Mouse (Mus musculus) midbrain, embryonic 11.5 days (tissue): ENCODE measurements around the gene Arhgef28. TPM values are rescaled to one million over a fixed set of nuclear protein-coding genes. Genes with fewer than 3 reads are reported as not detected.

Experiments
- ATAC-seq: fragments of 200-750 bp; cut with Nextera tagmentation; 2 replicates; pipeline ENCODE4 v1.8.0; 2017; ENCODE audit warnings: moderate TSS enrichment, moderate library complexity; ENCODE audit not compliant: low FRiP score
- DNase-seq: peaks from one replicate; pipeline ENCODE4 v3.0.0; 2015; ENCODE audit warnings: low spot score; ENCODE audit errors: missing footprints
- H3K27ac ChIP-seq: fragments of 300-500 bp; sonication (generic); 2 replicates; pipeline ENCODE4 v1.5.1; 2014; ENCODE audit warnings: low read depth, low read length
- H3K27me3 ChIP-seq: fragments of 300-500 bp; sonication (generic); 2 replicates; pipeline ENCODE4 v1.6.1; 2014; ENCODE audit warnings: mild to moderate bottlenecking, low read length, moderate library complexity, mixed read lengths; ENCODE audit not compliant: control insufficient read depth, insufficient read depth
- H3K36me3 ChIP-seq: fragments of 300-500 bp; sonication (generic); 2 replicates; pipeline ENCODE4 v1.6.1; 2014; ENCODE audit warnings: mild to moderate bottlenecking, low read length, moderate library complexity, mixed read lengths; ENCODE audit not compliant: control insufficient read depth, insufficient read depth
- H3K4me1 ChIP-seq: fragments of 300-500 bp; sonication (generic); 2 replicates; pipeline ENCODE4 v1.6.1; 2014; ENCODE audit warnings: low read length; ENCODE audit not compliant: control insufficient read depth, insufficient read depth
- H3K4me2 ChIP-seq: fragments of 300-500 bp; sonication (generic); 2 replicates; pipeline ENCODE4 v1.6.1; 2014; ENCODE audit warnings: mild to moderate bottlenecking, moderate library complexity
- H3K4me3 ChIP-seq: fragments of 300-500 bp; sonication (generic); 2 replicates; pipeline ENCODE4 v1.5.1; 2014; ENCODE audit warnings: low read depth, low read length
- H3K9ac ChIP-seq: fragments of 300-500 bp; sonication (generic); 2 replicates; pipeline ENCODE4 v1.6.1; 2014; ENCODE audit warnings: low read length
- H3K9me3 ChIP-seq: fragments of 300-500 bp; sonication (generic); 2 replicates; pipeline ENCODE4 v1.6.1; 2016; ENCODE audit warnings: low read length; ENCODE audit not compliant: control insufficient read depth
- WGBS: fragments of 180-500 bp; shearing (Covaris S2); extraction: QIAGEN DNeasy Blood & Tissue Kit; methylation state at CpG from one replicate; pipeline ENCODE4 v1.1.7; 2014; 5-methylcytosine and 5-hydroxymethylcytosine counted together
- polyA plus RNA-seq: library from polyadenylated mRNA; unstranded; fragments of >200 nt; fragmentation: Nextera tagmentation; extraction: Ambion mirVana; gene quantifications from 2 replicates; pipeline ENCODE4 v1.2.1, GENCODE M21; 2014

Arhgef28 gene
- polyA plus RNA-seq, 1 experiment from 2014 or later: 6.7 TPM

DNA sequence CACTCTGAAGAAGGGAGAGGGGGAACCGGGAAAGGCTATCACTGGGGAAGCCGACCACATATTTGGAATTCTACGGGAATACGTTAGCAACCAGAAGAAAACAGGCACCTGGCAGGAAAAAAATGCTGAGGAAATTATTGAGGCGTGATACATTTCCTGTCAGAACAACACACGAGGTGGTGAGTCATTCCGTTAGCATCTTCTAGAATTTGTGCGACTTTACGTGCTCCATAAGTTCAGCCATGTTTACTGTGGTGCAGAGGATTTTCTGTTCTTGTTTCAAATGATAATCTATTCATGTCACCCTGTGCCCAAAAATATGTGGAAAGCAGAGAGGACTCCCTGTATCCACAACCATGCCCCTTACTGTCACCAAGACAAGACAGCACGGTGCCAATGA, 13.6 kb downstream of the Arhgef28 start:
- no peaks in the 10 kb centered on the region for H3K36me3 ChIP-seq
- H3K4me1 ChIP-seq: no peaks in the 10 kb centered on the region
- no peak overlapping the region for H3K27ac ChIP-seq
- no peak overlapping the region for H3K4me2 ChIP-seq
- no peak overlapping the region for H3K9ac ChIP-seq
- peak; percentile 79 for DNase-seq
- no peak for ATAC-seq
- WGBS: 76% methylated on average over 10 of the region's 10 CpGs
- H3K9me3 ChIP-seq: no peaks in the 10 kb centered on the region
- no peak overlapping the region for H3K4me3 ChIP-seq
- no peaks in the 10 kb centered on the region for H3K27me3 ChIP-seq

DNA sequence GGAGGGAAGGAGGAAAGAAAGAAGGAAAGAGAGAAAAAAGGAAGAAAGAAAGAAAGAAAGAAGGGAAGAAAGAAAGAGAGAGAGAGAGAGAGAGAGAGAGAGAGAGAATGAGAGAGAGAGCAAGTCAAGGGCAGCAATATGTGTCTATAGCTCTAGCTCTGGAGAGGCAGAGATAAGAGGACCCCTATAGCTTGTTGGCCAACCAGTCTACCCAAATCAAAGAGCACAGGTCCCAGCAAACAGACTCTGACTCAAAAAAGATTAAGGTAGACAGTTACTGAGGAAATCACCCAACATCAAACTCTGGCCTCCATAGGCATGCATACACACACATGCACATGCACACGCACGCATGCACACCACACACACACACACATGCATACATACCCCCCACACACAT, 17.7 kb downstream of the Arhgef28 start:
- no peaks in the 10 kb centered on the region for H3K9me3 ChIP-seq

DNA sequence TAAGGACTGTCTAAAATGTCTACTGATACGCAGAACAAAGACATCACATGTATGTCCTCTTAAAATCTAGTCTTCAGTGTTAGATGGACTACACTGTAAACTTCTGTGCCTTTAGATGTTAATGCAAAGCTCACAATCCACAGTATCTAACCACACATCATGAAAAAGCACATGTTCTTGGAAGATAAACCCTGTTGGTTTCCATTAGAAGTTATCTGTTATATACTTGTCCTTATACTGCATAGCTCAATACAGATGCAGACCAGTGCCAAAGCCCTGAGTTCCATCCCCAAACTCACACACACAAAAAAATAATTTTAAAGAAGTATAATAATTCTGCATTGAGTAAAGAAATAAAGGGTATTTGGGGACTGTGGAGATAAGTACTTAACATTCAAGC, 18.3 kb downstream of the Arhgef28 start:
- no peaks in the 10 kb centered on the region for H3K9me3 ChIP-seq
- DNase-seq (no peak), ATAC-seq (no peak)
- H3K9ac ChIP-seq: no peak overlapping the region
- H3K36me3 ChIP-seq: no peaks in the 10 kb centered on the region
- H3K4me3 ChIP-seq: no peak overlapping the region
- H3K27ac ChIP-seq: no peak overlapping the region
- WGBS: 91% methylated on average over 1 of the region's 1 CpGs
- no peaks in the 10 kb centered on the region; the same call in 1 of the 2 replicates for H3K27me3 ChIP-seq
- no peaks in the 10 kb centered on the region; the same call in 1 of the 2 replicates for H3K4me1 ChIP-seq
- no peak overlapping the region for H3K4me2 ChIP-seq

More for the DNA sequence above, 17.7 kb downstream of the Arhgef28 start:
- Histone ChIP-seq H3K9ac (no peak overlapping the region), H3K27ac (no peak overlapping the region), H3K4me2 (no peak overlapping the region), H3K4me1 (no peaks in the 10 kb centered on the region; the same call in 1 of the 2 replicates), H3K4me3 (no peak overlapping the region), H3K27me3 (no peaks in the 10 kb centered on the region; the same call in 1 of the 2 replicates), H3K36me3 (no peaks in the 10 kb centered on the region)
- DNase-seq (peak; percentile 23), ATAC-seq (no peak)
- 96% methylated on average over 2 of the region's 2 CpGs for WGBS

DNA sequence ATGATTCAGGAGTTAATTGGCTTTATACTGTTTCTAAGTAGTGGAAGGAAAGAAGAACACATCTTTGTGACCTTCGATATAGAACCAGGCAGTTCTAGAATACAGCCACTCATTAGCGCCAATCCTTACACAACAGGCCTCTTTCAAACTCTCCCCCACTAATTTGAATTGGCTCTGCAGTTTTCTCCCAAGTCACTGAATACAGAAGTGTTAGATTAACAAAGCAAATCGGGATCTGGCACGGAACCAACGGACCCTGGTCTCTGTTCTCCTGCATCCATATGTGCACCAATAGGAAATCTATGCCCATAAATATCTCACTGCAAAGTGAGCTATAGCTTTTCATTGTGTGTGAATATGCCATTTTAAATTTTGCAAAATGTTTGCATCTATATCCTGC, 20.1 kb downstream of the Arhgef28 start:
- Histone ChIP-seq H3K27ac (no peak overlapping the region), H3K9ac (no peak overlapping the region), H3K4me2 (no peak overlapping the region), H3K4me1 (no peaks in the 10 kb centered on the region; the same call in 1 of the 2 replicates), H3K27me3 (no peaks in the 10 kb centered on the region; the same call in 1 of the 2 replicates), H3K4me3 (no peak overlapping the region), H3K36me3 (no peaks in the 10 kb centered on the region), H3K9me3 (no peaks in the 10 kb centered on the region)
- no peak for DNase-seq
- ATAC-seq: no peak
- 70% methylated on average over 5 of the region's 5 CpGs for WGBS

GRCm38 (mm10) chr13:98184632-98185031, 21.6 kb downstream of the Arhgef28 start:
- H3K4me3 ChIP-seq: no peak overlapping the region
- H3K4me2 ChIP-seq: no peak overlapping the region
- H3K9ac ChIP-seq: no peak overlapping the region
- DNase-seq (no peak), ATAC-seq (no peak)
- no peaks in the 10 kb centered on the region; the same call in 1 of the 2 replicates for H3K27me3 ChIP-seq
- no peaks in the 10 kb centered on the region for H3K9me3 ChIP-seq
- no peaks in the 10 kb centered on the region; the same call in 1 of the 2 replicates for H3K4me1 ChIP-seq
- 30% methylated on average over 3 of the region's 3 CpGs for WGBS
- no peak overlapping the region for H3K27ac ChIP-seq
- H3K36me3 ChIP-seq: no peaks in the 10 kb centered on the region

DNA sequence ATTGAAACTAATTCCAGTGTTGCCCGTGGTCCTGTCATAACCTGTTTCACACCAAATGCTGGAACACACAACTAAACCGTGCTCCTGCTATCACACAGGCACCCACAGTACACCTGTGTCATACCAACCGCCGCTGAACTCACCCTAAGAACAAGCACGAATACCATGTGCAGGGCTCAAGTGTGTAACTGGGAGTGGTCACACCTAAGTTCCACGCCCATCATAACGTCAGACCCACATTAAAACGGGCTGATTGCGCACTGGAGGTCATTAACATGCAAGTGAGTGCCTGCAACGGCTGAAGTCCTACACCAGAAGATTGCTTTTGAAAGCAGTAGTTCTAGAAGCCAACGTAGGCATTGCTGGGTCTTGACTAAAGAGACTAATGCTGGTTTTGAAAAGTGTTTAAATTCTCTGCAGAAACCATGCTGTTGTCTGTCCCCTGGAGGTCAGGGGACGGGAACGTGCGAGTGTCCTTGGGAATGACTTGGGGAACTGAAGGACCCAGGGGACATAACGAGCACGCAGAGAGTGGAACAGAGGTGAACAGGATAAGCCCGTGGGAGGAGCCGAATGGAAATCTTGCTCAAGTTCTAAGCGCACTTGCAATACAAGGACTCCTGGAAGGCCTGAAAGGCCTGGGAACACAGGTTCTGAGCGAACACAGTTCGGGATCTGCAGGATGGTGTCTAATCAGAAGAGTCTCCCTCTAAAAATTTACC, 22.9 kb downstream of the Arhgef28 start:
- Histone ChIP-seq H3K4me1 (no peaks in the 10 kb centered on the region; the same call in 1 of the 2 replicates), H3K4me3 (no peak overlapping the region), H3K4me2 (no peak overlapping the region), H3K27me3 (no peaks in the 10 kb centered on the region; the same call in 1 of the 2 replicates), H3K9me3 (no peaks in the 10 kb centered on the region), H3K9ac (no peak overlapping the region), H3K27ac (no peak overlapping the region), H3K36me3 (no peaks in the 10 kb centered on the region)
- DNase-seq (no peak), ATAC-seq (no peak)
- 89% methylated on average over 21 of the region's 21 CpGs for whole genome bisulfite sequencing

GRCm38 (mm10) chr13:98182330-98182729, 23.9 kb downstream of the Arhgef28 start:
- Histone ChIP-seq H3K36me3 (no peaks in the 10 kb centered on the region), H3K4me1 (no peaks in the 10 kb centered on the region; the same call in 1 of the 2 replicates), H3K4me3 (no peak overlapping the region), H3K9me3 (no peaks in the 10 kb centered on the region), H3K4me2 (no peak overlapping the region), H3K27ac (no peak overlapping the region), H3K27me3 (no peaks in the 10 kb centered on the region), H3K9ac (no peak overlapping the region)
- no peak for DNase-seq
- WGBS: 91% methylated on average over 11 of the region's 11 CpGs
- ATAC-seq: no peak

DNA sequence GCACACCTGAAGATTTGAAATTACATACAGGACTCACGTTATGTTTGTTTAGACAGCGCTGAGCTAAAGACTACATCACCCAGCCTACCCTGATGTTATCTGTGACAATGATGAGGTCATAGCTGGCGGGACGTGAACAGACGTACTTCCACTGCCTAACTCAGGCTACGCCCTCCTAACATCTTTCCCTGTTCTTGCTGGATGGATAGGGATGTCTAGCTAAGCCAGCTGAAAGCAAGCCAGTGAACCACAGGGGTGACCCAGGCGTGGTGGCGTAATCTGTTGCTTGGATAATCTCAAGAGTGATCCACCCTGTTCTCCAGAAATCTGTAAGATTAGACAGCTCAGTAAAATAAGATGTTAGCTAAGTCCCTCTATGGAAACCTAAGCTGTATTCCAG, 25.6 kb downstream of the Arhgef28 start:
- ATAC-seq (no peak), DNase-seq (no peak)
- no peaks in the 10 kb centered on the region for H3K4me1 ChIP-seq
- no peaks in the 10 kb centered on the region for H3K9me3 ChIP-seq
- H3K36me3 ChIP-seq: no peaks in the 10 kb centered on the region
- H3K27me3 ChIP-seq: no peaks in the 10 kb centered on the region
- H3K4me2 ChIP-seq: no peak overlapping the region
- no peak overlapping the region for H3K27ac ChIP-seq
- 87% methylated on average over 8 of the region's 8 CpGs for WGBS
- H3K9ac ChIP-seq: no peak overlapping the region
- no peak overlapping the region for H3K4me3 ChIP-seq

- no peak overlapping the region for H3K27ac ChIP-seq
- 86% methylated on average over 10 of the region's 10 CpGs for WGBS
- H3K4me1 ChIP-seq: no peaks in the 10 kb centered on the region
- no peak overlapping the region for H3K4me2 ChIP-seq
- no peaks in the 10 kb centered on the region for H3K36me3 ChIP-seq
- no peaks in the 10 kb centered on the region for H3K9me3 ChIP-seq
- no peak overlapping the region for H3K4me3 ChIP-seq
- H3K9ac ChIP-seq: no peak overlapping the region
- DNase-seq (no peak), ATAC-seq (no peak)
- H3K27me3 ChIP-seq: no peaks in the 10 kb centered on the region
Measured at GRCm38 (mm10) chr13:98175323-98176007, 30.8 kb downstream of the Arhgef28 start.
